Mouse (Mus musculus) c-Kit-positive CD71-positive TER-119-negative erythroid progenitor cells, embryonic 14.5 days (primary cell): ENCODE data around the gene Xrra1.
"Not testable (repeated sequence)": the region's sequence is repeated elsewhere in the genome, so short reads cannot be mapped to it uniquely, and the experiment has no call there.

ENCODE experiments used
- DNase-seq: peaks from one replicate; pipeline ENCODE4 v3.0.0-alpha.2; 2013; ENCODE audit warnings: low read depth

The Xrra1 gene

GRCm38 (mm10) chr7:99953442-99954098, 94.7 kb downstream of the Xrra1 start:
- DNase-seq, result no peak

DNA sequence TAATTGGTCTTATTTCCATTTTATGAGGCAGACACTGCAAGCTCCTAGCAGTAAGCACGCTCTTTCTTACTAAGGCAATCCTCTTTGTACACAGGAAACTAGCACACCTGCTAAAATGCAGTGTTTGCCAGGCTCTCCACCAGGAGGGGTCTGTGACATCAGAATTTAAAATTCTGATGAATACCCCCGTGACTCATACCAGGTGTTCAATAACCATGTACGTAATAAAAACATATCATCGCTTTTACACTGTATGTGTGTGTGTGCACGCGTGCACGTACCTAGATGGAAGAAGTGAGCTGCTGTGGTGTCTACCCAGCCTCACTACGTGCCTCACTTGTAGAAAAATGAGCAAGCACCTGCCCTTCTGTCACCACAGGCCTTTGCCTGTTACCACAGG, 95.3 kb downstream of the Xrra1 start:
- no peak for DNase-seq

DNA sequence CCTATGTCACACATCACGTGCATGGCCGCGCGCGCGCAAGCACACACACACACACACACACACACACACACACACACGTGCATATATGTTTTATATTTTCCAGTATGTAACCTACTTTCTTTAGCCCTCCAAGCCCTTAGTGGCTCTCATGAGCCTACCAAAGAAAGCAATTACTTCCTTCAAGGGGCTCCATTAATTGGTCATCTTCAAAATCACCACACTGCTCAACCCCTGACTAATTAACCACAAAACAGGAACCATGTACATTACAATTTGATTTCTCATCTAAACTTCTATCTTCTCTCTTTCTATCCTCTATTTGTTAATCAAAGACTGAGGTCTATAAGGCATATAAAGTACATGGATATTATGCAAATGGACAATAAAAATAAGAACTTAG, 97.2 kb downstream of the Xrra1 start:
- DNase-seq, result no peak

- no peak for DNase-seq
Measured at GRCm38 (mm10) chr7:99957226-99957965, 98.5 kb downstream of the Xrra1 start.

DNA sequence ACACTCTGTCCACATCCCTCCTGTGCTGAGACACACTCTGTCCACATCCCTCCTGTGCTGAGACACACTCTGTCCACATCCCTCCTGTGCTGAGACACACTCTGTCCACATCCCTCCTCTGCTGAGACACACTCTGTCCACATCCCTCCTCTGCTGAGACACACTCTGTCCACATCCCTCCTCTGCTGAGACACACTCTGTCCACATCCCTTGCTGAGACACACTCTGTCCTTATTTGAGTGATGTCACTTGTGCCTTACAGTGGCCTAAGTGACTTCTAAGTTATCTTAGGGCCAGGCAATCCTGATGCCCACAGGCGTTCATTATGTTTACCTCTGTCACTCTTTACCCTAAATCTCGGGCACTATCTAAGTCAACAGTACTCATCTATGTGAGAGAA, 101.7 kb downstream of the Xrra1 start:
- DNase-seq, result not testable (repeated sequence)

DNA sequence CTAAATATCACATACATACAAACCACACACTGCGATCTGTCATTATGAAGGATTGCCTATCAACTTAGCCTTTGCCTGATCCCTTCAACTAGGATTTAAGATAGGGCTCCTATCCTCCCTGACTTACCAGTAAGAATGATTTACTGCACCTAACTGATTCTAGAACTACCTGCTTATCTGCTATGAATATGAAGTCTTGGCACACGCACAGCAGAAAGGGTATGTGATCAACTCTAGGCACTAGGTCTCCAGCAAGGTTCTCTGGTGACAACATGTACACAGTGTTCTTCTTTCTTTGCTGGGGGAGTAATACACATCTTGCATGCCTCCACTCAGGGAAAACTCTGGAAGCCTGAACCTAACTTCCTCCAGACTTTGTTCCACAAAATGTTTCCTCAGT, 102.6 kb downstream of the Xrra1 start:
- DNase-seq, result no peak

DNA sequence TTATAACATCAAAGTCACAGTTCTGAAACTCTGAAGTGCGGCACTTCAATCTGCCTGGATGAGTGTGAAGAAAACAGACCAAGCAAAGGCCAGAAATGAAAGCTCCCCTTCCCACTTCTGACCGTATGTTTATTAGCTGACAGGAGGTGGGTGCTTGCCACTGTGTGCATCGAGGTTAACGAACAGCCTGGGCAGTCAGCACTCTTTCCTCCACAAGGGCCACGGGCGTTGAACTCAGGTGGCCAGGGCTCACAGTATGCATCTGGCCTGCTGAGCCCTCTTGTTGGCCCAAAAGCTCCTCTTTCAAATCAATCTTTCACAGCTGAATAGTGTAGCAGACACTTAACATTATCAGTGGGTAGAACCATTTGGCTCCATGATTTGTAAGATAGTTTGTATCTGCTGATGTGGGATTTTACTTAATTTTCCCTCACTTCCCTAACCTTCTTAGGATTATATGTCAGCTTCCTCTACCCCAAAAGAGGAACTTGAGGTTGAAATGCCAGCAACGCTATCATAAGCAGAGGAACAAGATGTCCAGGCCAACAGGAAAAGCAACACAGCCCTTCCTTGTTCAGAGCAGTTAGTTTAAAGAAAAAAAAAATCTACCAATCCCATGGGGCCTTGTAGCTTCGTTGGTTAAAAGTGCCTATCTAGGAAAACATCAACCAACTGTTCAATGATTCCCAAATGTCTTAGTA, 103.8 kb downstream of the Xrra1 start:
- no peak for DNase-seq

DNA sequence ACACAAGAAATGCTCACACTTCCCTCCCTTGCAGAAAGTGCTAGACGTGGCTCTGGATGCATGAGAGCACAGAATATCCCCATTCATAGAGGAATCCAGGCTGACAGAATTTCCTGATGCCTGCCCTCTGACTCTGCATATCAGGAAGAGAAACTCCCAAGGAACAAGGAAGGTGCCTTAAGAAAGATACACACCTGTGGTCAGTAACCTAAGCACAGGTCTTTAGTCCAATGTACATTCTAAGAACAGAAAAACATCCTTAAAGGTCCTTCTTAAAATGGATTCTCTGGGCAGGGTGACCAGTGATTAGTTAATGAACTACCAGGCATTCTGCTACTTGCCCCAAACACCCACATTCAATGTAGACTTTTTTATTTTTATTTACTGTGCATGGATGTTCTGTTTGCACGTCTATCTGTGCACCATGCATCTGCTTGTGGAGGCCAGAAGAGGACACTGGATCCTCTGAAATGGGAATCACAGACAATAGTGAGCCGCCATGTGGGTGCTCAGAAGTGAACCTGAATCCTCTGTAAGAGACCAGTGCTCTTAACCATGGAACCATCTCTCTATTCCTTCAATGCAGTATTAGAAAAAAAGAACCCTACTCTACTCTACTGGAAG, 104.4 kb downstream of the Xrra1 start:
- no peak for DNase-seq

DNA sequence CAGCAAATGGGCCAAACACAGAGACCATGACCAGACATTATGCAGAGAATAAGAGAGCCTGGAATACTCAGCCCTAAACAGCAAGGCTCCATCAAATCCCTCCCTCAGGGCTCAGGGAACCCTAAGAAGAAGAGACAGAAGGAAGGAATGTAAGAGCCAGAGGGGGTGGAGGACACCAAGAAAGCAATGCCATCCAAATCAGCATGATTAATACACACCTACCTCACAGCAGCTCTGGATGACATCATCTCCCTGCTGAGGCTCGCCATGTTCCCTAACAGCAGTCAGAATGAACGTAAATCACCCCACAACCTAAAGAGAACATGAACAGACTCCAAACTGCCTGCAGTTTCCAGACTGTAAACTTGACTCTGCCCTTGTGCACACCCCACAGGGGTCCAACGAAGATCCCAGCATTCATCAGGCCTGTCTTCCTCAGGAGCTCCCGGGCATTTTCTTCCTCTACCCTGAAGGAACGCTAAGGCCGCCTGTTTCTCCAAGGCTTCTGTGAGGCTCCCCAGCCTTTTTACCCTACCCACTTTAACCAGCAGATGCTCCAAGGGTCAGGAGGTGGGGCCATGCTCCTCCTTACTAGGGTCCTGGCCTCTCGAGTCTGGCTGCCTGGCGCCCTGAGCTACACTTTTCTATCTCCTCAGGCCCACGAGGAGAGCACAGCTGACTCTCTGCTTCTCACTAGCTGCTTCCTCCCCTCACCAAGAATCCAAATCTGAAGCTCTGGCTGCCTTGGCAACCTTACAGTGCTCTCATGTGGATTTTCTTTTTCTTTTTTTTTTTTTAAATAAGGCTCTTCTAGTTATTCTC, 106.3 kb downstream of the Xrra1 start:
- no peak for DNase-seq

DNA sequence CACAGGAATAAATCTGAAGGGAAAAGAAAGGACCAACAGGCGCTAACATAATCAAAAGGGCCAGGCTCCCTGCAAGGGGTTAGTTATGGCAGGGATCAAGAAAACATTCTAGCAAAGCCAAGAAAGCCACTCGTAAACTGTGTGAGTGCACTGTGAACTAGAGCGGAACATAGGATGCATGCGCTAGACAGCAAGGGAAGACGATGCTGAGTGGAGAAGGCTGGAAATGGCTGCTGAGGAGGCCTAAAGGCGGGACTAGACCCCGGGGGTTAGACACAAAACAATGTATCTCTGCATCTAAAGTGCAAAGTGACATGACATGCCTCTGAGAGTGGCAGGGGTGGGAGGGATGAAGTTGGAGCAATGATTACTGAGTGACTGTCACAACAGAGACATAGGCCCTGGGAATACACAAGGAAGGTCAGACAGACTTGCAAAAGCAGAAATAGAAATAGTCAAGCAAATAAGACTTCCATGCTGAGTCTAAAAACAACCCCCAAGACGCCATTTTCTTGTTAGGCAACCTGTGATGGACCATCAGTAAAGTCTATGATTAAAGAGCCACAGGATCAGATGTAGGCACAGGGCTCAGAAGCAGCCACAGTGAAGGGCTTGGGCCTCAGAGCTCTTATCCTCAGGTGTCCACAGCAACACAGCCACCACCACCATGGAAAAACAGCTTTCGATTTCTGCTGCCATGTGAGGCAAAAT, 107.2 kb downstream of the Xrra1 start:
- DNase-seq, result no peak
